Mouse (Mus musculus): ENCODE results near the gene Tbc1d2. TPM values are rescaled to one million over a fixed set of nuclear protein-coding genes. Genes with fewer than 3 reads are reported as not detected.

The Tbc1d2 gene
- polyA plus RNA-seq, 1 experiment: 3.0 TPM

DNA sequence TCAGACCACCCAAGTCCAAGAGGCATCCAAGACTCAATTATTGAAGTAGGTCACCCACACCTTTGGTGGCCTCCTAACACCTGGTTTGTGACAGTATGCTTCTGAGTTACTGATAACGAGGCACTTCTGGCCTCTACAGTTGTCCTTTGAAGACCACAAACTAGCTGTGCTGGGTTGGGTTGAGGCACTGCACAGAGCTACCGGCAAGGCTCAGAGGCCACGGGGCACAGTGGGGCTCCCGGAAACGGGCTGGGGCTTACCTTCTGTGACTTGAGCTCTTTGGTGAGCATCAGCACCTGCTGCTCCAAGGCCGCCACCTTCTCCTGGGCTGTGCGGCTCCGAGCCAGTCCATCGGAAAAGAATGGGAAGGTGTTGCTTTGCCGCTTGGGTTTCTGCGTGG is 21.9 kb downstream of the Tbc1d2 start:
- no peak for DNase-seq
- peaks cover 14% of the 10 kb centered on the region for H3K4me1 ChIP-seq (ENCODE audit: control insufficient read depth, insufficient read depth, low read length)
- TF ChIP-seq CTCF (IDR thresholded peaks at IDR 0.05; ENCODE audit: borderline replicate concordance, insufficient read depth, low read depth, low read length) (no peak), POLR2A (IDR thresholded peaks at IDR 0.05; ENCODE audit: borderline replicate concordance, insufficient read depth, low read length) (no peak)
- 80% methylated on average over 11 of the region's 11 CpGs for WGBS
- no peak overlapping the region for H3K27ac ChIP-seq (ENCODE audit: insufficient read depth, low read length)
- H3K4me3 ChIP-seq (replicated peaks; ENCODE audit: insufficient read depth, low read depth, low read length): no peak overlapping the region
- H3K27me3 ChIP-seq (ENCODE audit: control insufficient read depth, insufficient read depth, low read length): no peaks in the 10 kb centered on the region

DNA sequence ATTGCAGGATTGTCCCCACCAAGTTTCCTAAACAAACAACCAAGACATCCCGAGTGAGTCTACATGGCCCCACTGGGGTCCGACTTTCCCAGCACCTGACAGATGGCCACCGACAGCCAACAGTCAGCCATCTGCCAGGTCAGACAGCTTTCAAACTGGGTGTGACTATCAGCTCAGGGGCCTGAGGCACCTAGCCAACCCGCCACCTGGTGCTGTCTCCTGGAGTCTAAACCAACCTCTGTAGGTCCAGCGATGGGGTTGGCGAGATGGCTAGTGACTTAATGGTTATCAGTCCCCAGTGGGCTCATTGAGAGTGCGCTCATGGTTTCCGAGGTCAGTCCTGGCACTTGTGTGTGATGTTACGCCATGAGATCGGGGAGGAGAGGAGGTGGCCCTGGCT is 24.9 kb downstream of the Tbc1d2 start:
- Histone ChIP-seq H3K27ac (ENCODE audit: insufficient read depth, low read length) (no peak overlapping the region), H3K27me3 (ENCODE audit: control insufficient read depth, insufficient read depth, low read length) (no peaks in the 10 kb centered on the region), H3K4me3 (replicated peaks; ENCODE audit: insufficient read depth, low read depth, low read length) (no peak overlapping the region), H3K4me1 (ENCODE audit: control insufficient read depth, insufficient read depth, low read length) (peaks cover 20% of the 10 kb centered on the region)
- DNase-seq: peak; percentile 87 to 89
- 15% methylated on average over 10 of the region's 10 CpGs for WGBS
- TF ChIP-seq CTCF (IDR thresholded peaks at IDR 0.05; ENCODE audit: borderline replicate concordance, insufficient read depth, low read depth, low read length): no peak
- no peak for TF ChIP-seq POLR2A (IDR thresholded peaks at IDR 0.05; ENCODE audit: borderline replicate concordance, insufficient read depth, low read length)

DNA sequence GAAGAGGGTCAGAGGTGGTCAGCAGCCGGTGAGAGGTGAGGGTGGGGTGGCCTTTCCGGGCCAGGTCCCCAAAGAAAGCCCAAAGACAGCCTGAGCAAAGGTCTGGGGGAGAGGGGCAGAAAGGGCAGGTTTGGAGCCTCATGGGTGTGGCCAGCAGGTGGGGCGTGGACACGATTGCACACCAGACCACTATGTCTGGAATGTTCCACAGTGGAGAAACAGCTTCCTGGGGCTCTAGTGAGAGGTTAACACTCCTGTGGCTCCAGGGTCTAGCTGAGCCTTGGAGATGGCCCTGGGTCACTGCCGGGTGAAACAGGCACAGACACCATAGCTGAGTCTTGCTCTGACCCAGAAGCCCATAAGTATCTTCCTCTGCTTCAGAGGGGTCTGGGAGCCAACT is 27.0 kb downstream of the Tbc1d2 start:
- no peak for TF ChIP-seq CTCF (IDR thresholded peaks at IDR 0.05; ENCODE audit: borderline replicate concordance, insufficient read depth, low read depth, low read length)
- H3K27me3 ChIP-seq (ENCODE audit: control insufficient read depth, insufficient read depth, low read length): no peaks in the 10 kb centered on the region
- 97% methylated on average over 5 of the region's 5 CpGs for WGBS
- DNase-seq: no peak
- no peak overlapping the region for H3K27ac ChIP-seq (ENCODE audit: insufficient read depth, low read length)
- H3K4me3 ChIP-seq (replicated peaks; ENCODE audit: insufficient read depth, low read depth, low read length): no peak overlapping the region
- peaks cover 21% of the 10 kb centered on the region for H3K4me1 ChIP-seq (ENCODE audit: control insufficient read depth, insufficient read depth, low read length)

DNA sequence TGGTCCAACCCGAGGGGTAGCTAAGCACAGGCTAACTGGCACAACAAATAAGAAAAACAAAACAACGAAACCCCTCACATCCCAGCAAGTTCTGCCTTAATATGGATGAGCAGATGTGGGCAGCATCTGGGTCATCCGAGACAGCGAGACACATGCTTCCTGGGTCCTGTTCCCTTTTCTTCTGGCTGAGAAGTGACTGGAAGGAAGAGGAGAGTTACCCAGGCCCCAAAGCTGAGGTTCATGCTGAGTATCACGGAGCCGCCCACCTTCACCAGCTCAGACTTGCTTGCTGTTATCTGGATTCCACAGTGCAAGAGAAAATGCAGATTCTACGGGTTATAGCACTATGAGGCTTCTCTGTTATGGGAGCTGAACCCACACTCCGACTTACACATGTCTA is 29.1 kb downstream of the Tbc1d2 start:
- Histone ChIP-seq H3K27ac (ENCODE audit: insufficient read depth, low read length) (no peak overlapping the region), H3K4me1 (ENCODE audit: control insufficient read depth, insufficient read depth, low read length) (peaks cover 22% of the 10 kb centered on the region), H3K4me3 (replicated peaks; ENCODE audit: insufficient read depth, low read depth, low read length) (no peak overlapping the region), H3K27me3 (ENCODE audit: control insufficient read depth, insufficient read depth, low read length) (no peaks in the 10 kb centered on the region)
- no peak for TF ChIP-seq CTCF (IDR thresholded peaks at IDR 0.05; ENCODE audit: borderline replicate concordance, insufficient read depth, low read depth, low read length)
- no peak for TF ChIP-seq POLR2A (IDR thresholded peaks at IDR 0.05; ENCODE audit: borderline replicate concordance, insufficient read depth, low read length)
- WGBS: 91% methylated on average over 8 of the region's 8 CpGs
- DNase-seq: no peak

DNA sequence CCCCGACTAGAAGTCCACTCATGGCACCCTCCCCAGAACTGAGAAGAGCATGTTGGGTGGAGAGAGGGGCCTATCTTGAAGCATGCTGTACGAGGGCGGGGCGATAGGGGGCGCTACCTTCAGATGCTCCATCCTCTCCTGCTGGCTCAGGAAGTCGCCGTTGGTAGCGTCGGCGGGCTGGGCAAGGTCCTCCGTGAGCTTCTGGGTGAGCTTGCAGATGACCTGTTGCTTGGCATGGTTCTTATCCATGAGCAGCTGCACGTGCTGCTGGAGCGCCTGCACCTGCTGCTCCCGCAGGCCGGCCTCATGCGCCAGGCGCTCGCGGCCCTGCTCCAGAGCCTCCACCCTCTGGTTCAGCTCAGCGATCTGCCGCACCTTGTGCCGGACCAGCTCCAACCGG is 29.7 kb downstream of the Tbc1d2 start:
- Histone ChIP-seq H3K4me1 (ENCODE audit: control insufficient read depth, insufficient read depth, low read length) (peaks cover 22% of the 10 kb centered on the region), H3K4me3 (replicated peaks; ENCODE audit: insufficient read depth, low read depth, low read length) (no peak overlapping the region), H3K27ac (ENCODE audit: insufficient read depth, low read length) (no peak overlapping the region), H3K27me3 (ENCODE audit: control insufficient read depth, insufficient read depth, low read length) (no peaks in the 10 kb centered on the region)
- TF ChIP-seq POLR2A (IDR thresholded peaks at IDR 0.05; ENCODE audit: borderline replicate concordance, insufficient read depth, low read length): no peak
- TF ChIP-seq CTCF (IDR thresholded peaks at IDR 0.05; ENCODE audit: borderline replicate concordance, insufficient read depth, low read depth, low read length): peak; percentile 66
- DNase-seq: peak in 1 of 2 experiments; percentile 44
- 10% methylated on average over 23 of the region's 23 CpGs for WGBS

DNA sequence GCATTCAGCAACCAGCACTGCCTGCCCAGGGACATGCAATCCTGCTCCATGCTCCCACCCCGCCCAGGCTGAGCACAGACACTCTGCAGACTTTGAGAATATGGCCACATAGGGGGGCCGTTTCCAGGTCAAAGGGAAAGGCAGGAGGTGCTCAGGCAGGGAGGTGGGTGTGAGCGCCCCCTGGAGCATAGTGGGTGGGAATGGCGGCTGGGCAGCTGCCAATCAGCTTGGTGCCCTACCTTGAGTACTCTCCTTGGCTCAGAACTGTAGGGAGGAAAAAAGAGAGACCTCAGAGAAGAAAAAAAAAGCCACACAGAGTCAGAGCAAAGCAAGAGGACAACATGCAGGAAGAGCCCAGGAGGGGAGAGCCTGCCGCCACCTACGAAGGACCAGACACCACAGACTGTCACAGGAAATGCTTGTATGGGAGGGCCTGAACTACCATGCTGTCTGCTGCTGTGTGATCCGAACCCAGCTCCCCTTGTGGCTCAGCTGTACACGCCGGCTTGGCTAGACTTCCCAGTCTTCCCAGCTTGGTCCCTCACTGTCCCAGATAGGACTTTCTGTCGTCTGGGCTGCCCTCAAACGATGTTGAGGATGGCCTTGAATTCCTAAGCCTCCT is 31.7 kb downstream of the Tbc1d2 start:
- Histone ChIP-seq H3K27me3 (ENCODE audit: control insufficient read depth, insufficient read depth, low read length) (no peaks in the 10 kb centered on the region), H3K27ac (ENCODE audit: insufficient read depth, low read length) (no peak overlapping the region), H3K4me3 (replicated peaks; ENCODE audit: insufficient read depth, low read depth, low read length) (no peak overlapping the region), H3K4me1 (ENCODE audit: control insufficient read depth, insufficient read depth, low read length) (peaks cover 12% of the 10 kb centered on the region)
- TF ChIP-seq CTCF (IDR thresholded peaks at IDR 0.05; ENCODE audit: borderline replicate concordance, insufficient read depth, low read depth, low read length) (peak; percentile 28; the same call in 1 of the 2 replicates), POLR2A (IDR thresholded peaks at IDR 0.05; ENCODE audit: borderline replicate concordance, insufficient read depth, low read length) (no peak)
- no peak for DNase-seq
- WGBS: 80% methylated on average over 11 of the region's 11 CpGs

DNA sequence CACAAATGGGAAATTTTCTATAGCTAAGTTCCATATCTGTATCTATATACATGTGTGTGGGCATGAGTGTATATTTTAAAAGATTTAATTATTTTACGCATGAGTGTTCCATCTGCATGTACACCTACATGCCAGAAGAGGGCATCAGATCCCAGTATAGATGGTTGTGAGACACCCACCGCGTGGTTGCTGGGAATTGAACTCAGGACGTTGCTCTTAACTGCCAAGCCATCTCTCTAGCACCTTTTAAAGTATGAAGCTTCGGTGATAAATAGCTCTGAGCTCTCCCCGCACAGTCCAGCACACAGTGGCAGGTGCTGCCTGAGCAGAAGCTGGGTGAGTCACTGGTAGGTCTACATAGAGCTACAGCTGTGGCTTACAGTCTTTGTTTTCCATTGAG is 32.6 kb downstream of the Tbc1d2 start:
- H3K27me3 ChIP-seq (ENCODE audit: control insufficient read depth, insufficient read depth, low read length): no peaks in the 10 kb centered on the region
- DNase-seq: no peak
- 78% methylated on average over 6 of the region's 6 CpGs for WGBS
- H3K4me3 ChIP-seq (replicated peaks; ENCODE audit: insufficient read depth, low read depth, low read length): no peak overlapping the region
- no peak overlapping the region for H3K27ac ChIP-seq (ENCODE audit: insufficient read depth, low read length)
- H3K4me1 ChIP-seq (ENCODE audit: control insufficient read depth, insufficient read depth, low read length): peaks cover 12% of the 10 kb centered on the region
- TF ChIP-seq CTCF (IDR thresholded peaks at IDR 0.05; ENCODE audit: borderline replicate concordance, insufficient read depth, low read depth, low read length) (peak; percentile 51; the same call in 1 of the 2 replicates), POLR2A (IDR thresholded peaks at IDR 0.05; ENCODE audit: borderline replicate concordance, insufficient read depth, low read length) (no peak)

DNA sequence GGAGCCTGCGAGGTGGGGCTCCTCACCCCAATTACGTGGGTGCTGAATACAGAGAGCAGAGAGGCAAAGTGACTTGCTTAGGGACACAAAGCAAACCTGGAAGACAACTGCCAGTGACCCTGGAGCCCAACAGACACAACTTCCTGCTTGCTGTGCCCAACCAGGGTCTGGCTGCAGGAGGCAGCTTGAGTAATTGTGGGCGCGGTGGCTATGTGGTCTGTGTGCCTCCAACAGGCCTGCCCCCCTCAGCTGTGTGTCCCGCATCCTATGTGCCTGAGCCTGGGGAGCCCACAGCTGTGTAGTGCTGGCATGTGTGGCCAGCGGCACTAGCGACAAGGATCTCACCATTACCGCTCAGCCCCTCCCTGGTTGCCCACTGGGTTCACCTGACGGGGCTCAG is 35.4 kb downstream of the Tbc1d2 start:
- TF ChIP-seq CTCF (IDR thresholded peaks at IDR 0.05; ENCODE audit: borderline replicate concordance, insufficient read depth, low read depth, low read length) (no peak), POLR2A (IDR thresholded peaks at IDR 0.05; ENCODE audit: borderline replicate concordance, insufficient read depth, low read length) (no peak)
- DNase-seq: no peak
- Histone ChIP-seq H3K27me3 (ENCODE audit: control insufficient read depth, insufficient read depth, low read length) (no peaks in the 10 kb centered on the region), H3K27ac (ENCODE audit: insufficient read depth, low read length) (no peak overlapping the region), H3K4me1 (ENCODE audit: control insufficient read depth, insufficient read depth, low read length) (peaks cover 6% of the 10 kb centered on the region; the same call in 1 of the 2 replicates), H3K4me3 (replicated peaks; ENCODE audit: insufficient read depth, low read depth, low read length) (no peak overlapping the region)
- 92% methylated on average over 9 of the region's 9 CpGs for WGBS
